Mouse (Mus musculus) bone marrow macrophage, adult 2 months (primary cell): ENCODE results near the gene Mboat1. TPM values are rescaled to one million over a fixed set of nuclear protein-coding genes. Genes with fewer than 3 reads are reported as not detected.

Source experiments
- H3K27ac ChIP-seq: 2 replicates; pipeline ENCODE4 v1.5.1; 2012; ENCODE audit warnings: low read depth, low read length; ENCODE audit not compliant: insufficient read depth
- H3K4me1 ChIP-seq: 2 replicates; pipeline ENCODE4 v1.6.1; 2012; ENCODE audit warnings: low read length; ENCODE audit not compliant: control insufficient read depth, insufficient read depth
- H3K4me3 ChIP-seq: 2 replicates; pipeline ENCODE4 v1.5.1; 2012; ENCODE audit warnings: mild to moderate bottlenecking, low read length, moderate library complexity; ENCODE audit not compliant: insufficient read depth
- CTCF ChIP-seq: IDR thresholded peaks from 2 replicates; pipeline ENCODE4 v1.5.1; 2012; ENCODE audit warnings: low read depth, mild to moderate bottlenecking, low read length, moderate library complexity
- POLR2A ChIP-seq: IDR thresholded peaks from 2 replicates; pipeline ENCODE4 v1.6.1; 2012; ENCODE audit warnings: mild to moderate bottlenecking, low read depth, low read length, borderline replicate concordance
- polyA plus RNA-seq: library from polyadenylated mRNA; stranded (reverse); fragments of >200 nt; gene quantifications from 2 replicates; pipeline ENCODE4 v1.2.4, GENCODE M21; 2012; ENCODE audit not compliant: missing spikeins, insufficient read depth, insufficient read length

The Mboat1 gene
- polyA plus RNA-seq, 1 experiment = 4.5 TPM

- TF ChIP-seq CTCF = no peak
- TF ChIP-seq POLR2A = no peak
- Histone ChIP-seq H3K4me1 (no peaks in the 10 kb centered on the region), H3K27ac (no peak overlapping the region), H3K4me3 (no peak overlapping the region)
Observed at GRCm38 (mm10) chr13:30174586-30174985, 38.3 kb downstream of the Mboat1 start.

- TF ChIP-seq CTCF (no peak), POLR2A (no peak)
- Histone ChIP-seq H3K27ac (no peak overlapping the region), H3K4me3 (no peak overlapping the region), H3K4me1 (no peaks in the 10 kb centered on the region)
Observed at GRCm38 (mm10) chr13:30177356-30177755, 41.1 kb downstream of the Mboat1 start.

- H3K4me1 ChIP-seq = peaks cover 2% of the 10 kb centered on the region
- H3K4me3 ChIP-seq = no peak overlapping the region
- H3K27ac ChIP-seq = no peak overlapping the region
- TF ChIP-seq CTCF = no peak
- TF ChIP-seq POLR2A = no peak
Observed at GRCm38 (mm10) chr13:30185549-30185948, 49.3 kb downstream of the Mboat1 start.

GRCm38 (mm10) chr13:30185959-30186358, 49.7 kb downstream of the Mboat1 start:
- Histone ChIP-seq H3K4me1 (peaks cover 5% of the 10 kb centered on the region), H3K4me3 (no peak overlapping the region), H3K27ac (no peak overlapping the region)
- TF ChIP-seq POLR2A (no peak), CTCF (no peak)

GRCm38 (mm10) chr13:30186456-30186855, 50.2 kb downstream of the Mboat1 start:
- H3K27ac ChIP-seq = no peak overlapping the region
- no peak overlapping the region for H3K4me3 ChIP-seq
- peaks cover 7% of the 10 kb centered on the region for H3K4me1 ChIP-seq
- TF ChIP-seq POLR2A = no peak
- TF ChIP-seq CTCF = no peak

GRCm38 (mm10) chr13:30192031-30192716, 55.9 kb downstream of the Mboat1 start:
- no peak for TF ChIP-seq POLR2A
- no peak for TF ChIP-seq CTCF
- H3K4me1 ChIP-seq = peaks cover 24% of the 10 kb centered on the region
- H3K27ac ChIP-seq = no peak overlapping the region
- H3K4me3 ChIP-seq = no peak overlapping the region

GRCm38 (mm10) chr13:30193363-30193762, 57.1 kb downstream of the Mboat1 start:
- H3K27ac ChIP-seq = peak overlapping the region; percentile 44
- H3K4me3 ChIP-seq = no peak overlapping the region
- peak; percentile 46 for TF ChIP-seq CTCF
- TF ChIP-seq POLR2A = no peak
- H3K4me1 ChIP-seq = peaks cover 30% of the 10 kb centered on the region

GRCm38 (mm10) chr13:30194834-30195233, 58.5 kb downstream of the Mboat1 start:
- Histone ChIP-seq H3K27ac (no peak overlapping the region), H3K4me3 (no peak overlapping the region), H3K4me1 (peaks cover 37% of the 10 kb centered on the region)
- TF ChIP-seq POLR2A (no peak), CTCF (no peak)

- Histone ChIP-seq H3K4me1 (peaks cover 29% of the 10 kb centered on the region), H3K27ac (no peak overlapping the region), H3K4me3 (no peak overlapping the region)
- no peak for TF ChIP-seq CTCF
- TF ChIP-seq POLR2A = no peak
Observed at GRCm38 (mm10) chr13:30196661-30197060, 60.4 kb downstream of the Mboat1 start.

GRCm38 (mm10) chr13:30198101-30198570, 61.8 kb downstream of the Mboat1 start:
- Histone ChIP-seq H3K4me3 (peak overlapping the region; percentile 41), H3K27ac (peak overlapping the region; percentile 21)
- TF ChIP-seq CTCF (no peak), POLR2A (no peak)

More at GRCm38 (mm10) chr13:30198101-30198570, 61.8 kb downstream of the Mboat1 start:
- peaks cover 19% of the 10 kb centered on the region for H3K4me1 ChIP-seq
